Mouse (Mus musculus) cerebellum, adult 9-10 months (tissue): Measurements from ENCODE around the gene Gm21637.
"Not testable (repeated sequence)": the region's sequence is repeated elsewhere in the genome, so short reads cannot be mapped to it uniquely, and the experiment has no call there.

Experiments used
- DNase-seq: peaks from one replicate; pipeline ENCODE4 v3.0.0; 2022

Gm21637 gene

DNA sequence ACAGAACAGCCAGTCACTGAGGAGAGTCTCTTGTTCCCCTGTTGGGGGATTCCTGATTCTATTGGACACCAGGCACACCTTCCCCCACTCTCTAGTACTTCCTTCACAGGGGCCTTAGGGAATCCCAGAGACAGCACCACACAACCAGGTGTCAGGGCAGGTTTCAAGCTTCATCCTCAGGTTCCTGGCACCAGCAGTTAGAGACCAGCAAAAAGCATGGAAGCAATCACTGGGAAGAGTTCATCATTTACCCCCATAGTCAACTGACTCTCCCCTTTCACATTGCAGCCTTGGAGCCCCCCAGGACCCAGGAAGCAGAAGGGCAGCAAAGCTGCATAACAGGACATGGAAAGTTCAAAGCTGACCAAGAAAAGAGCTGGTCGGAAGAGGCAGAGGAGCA is at the start of gene Gm21637:
TSS of gene Gm21637 (plus strand) at position 301 of the 400 bp plus-strand sequence.
- not testable (repeated sequence) for DNase-seq
